Mouse (Mus musculus): ENCODE data around the gene Rfng.
A peak's percentile ranks its signal among the peaks of the same experiment; 100 is the strongest.

GRCm38 (mm10) chr11:120823956-120824786 is 40.2 kb upstream of the Rfng start, which contains the start of gene Fasn:
- TF ChIP-seq CTCF (conservative IDR thresholded peaks at IDR 0.05; ENCODE audit: insufficient read depth, insufficient read length, low read depth, low read length) (peak; percentile 44), POLR2A (IDR thresholded peaks at IDR 0.05; ENCODE audit: low read depth, low read length) (peak; percentile 95)
